Mouse (Mus musculus) kidney, embryonic 14.5 days (tissue): ENCODE measurements around the gene Il27. TPM values are rescaled to one million over a fixed set of nuclear protein-coding genes. Genes with fewer than 3 reads are reported as not detected.

Experiments
- ATAC-seq: fragments of 200-750 bp; cut with Nextera tagmentation; 2 replicates; pipeline ENCODE4 v1.8.0; 2017; ENCODE audit warnings: moderate number of reproducible peaks, mild to moderate bottlenecking, moderate TSS enrichment, moderate library complexity; ENCODE audit not compliant: low FRiP score, low TSS enrichment
- H3K27ac ChIP-seq: fragments of 300-500 bp; sonication (generic); 2 replicates; pipeline ENCODE4 v1.5.1; 2014; ENCODE audit warnings: low read depth, mild to moderate bottlenecking, low read length, moderate library complexity, mixed read lengths
- H3K27me3 ChIP-seq: fragments of 300-500 bp; sonication (generic); 2 replicates; pipeline ENCODE4 v1.6.1; 2014; ENCODE audit warnings: mild to moderate bottlenecking, low read length; ENCODE audit not compliant: control insufficient read depth, insufficient read depth
- H3K36me3 ChIP-seq: fragments of 300-500 bp; sonication (generic); 2 replicates; pipeline ENCODE4 v1.6.1; 2014; ENCODE audit warnings: low read length, mixed read lengths; ENCODE audit not compliant: control insufficient read depth, insufficient read depth
- H3K4me1 ChIP-seq: fragments of 300-500 bp; sonication (generic); 2 replicates; pipeline ENCODE4 v1.6.1; 2014; ENCODE audit warnings: low read length, mixed read lengths; ENCODE audit not compliant: control insufficient read depth, insufficient read depth
- H3K4me2 ChIP-seq: fragments of 300-500 bp; sonication (generic); replicated peaks from 2 replicates; pipeline ENCODE4 v1.6.1; 2014; ENCODE audit warnings: low read depth, mild to moderate bottlenecking, low read length
- H3K4me3 ChIP-seq: fragments of 300-500 bp; sonication (generic); 2 replicates; pipeline ENCODE4 v1.5.1; 2014; ENCODE audit warnings: mild to moderate bottlenecking, low read length
- H3K9ac ChIP-seq: fragments of 300-500 bp; sonication (generic); 2 replicates; pipeline ENCODE4 v1.6.1; 2014; ENCODE audit warnings: low read depth, mild to moderate bottlenecking, low read length, moderate library complexity
- H3K9me3 ChIP-seq: fragments of 300-500 bp; sonication (generic); 2 replicates; pipeline ENCODE4 v1.6.1; 2016; ENCODE audit warnings: low read length; ENCODE audit not compliant: control insufficient read depth
- WGBS: fragments of 180-500 bp; shearing (Covaris S2); extraction: QIAGEN DNeasy Blood & Tissue Kit; methylation state at CpG from one replicate; pipeline ENCODE4 v1.1.7; 2014; 5-methylcytosine and 5-hydroxymethylcytosine counted together
- polyA plus RNA-seq: library from polyadenylated mRNA; unstranded; fragments of >200 nt; fragmentation: Nextera tagmentation; extraction: Ambion mirVana; gene quantifications from 2 replicates; pipeline ENCODE4 v1.2.1, GENCODE M21; 2014

The Il27 gene
- polyA plus RNA-seq, 1 experiment from 2014 or later, result not detected

DNA sequence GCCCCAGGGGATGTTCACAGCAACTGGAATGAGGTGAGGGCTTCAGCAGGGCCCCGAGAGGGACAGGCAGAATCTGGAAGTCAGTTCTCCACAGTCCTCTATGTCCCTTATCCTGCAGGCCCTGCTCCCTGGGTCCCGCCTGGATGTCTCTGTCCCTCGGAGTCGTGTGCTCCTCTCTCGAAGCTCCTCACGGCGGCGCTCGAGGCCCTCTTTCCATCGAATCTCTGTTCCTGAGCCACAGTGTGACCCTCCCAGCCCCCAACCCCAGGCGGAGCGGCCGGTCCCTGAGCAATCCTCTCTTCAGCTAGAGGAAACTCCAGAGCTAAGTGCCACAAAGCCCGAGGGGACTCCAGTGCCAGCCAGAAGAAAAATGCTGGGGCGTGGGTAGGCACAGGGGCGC, 7.0 kb downstream of the Il27 start:
- peak; percentile 59 for ATAC-seq
- H3K4me3 ChIP-seq, result no peak overlapping the region
- no peaks in the 10 kb centered on the region for H3K27me3 ChIP-seq
- H3K9ac ChIP-seq, result peak overlapping the region; percentile 38
- H3K36me3 ChIP-seq, result no peaks in the 10 kb centered on the region
- H3K4me2 ChIP-seq, result peak overlapping the region; percentile 26; the same call in 1 of the 2 replicates
- no peak overlapping the region for H3K27ac ChIP-seq
- H3K4me1 ChIP-seq, result no peaks in the 10 kb centered on the region; the same call in 1 of the 2 replicates
- WGBS, result 6% methylated on average over 16 of the region's 16 CpGs
- no peaks in the 10 kb centered on the region for H3K9me3 ChIP-seq

DNA sequence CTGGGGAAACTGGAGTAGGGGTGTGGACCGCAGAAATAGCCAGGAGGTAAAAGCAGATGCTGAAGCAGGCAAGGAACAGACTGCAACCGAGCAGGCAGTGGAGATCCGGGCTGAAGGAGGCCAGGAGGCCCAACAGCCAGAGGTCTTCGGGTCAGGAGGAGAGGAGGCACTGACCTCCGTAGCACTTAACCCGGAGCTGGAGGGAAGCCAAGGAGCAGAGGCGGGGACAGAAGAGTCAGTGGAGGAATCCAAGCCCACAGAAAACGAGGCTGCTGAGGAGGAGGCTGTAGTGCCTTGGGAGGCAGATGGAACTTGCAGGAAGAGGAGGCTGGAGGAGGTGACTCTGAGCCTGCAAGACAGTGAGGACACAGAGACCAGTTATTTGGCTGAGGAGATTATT, 7.9 kb downstream of the Il27 start:
- 0 out of 2 replicates have a peak overlapping the region, but pooled peaks have one; percentile 38 for H3K9ac ChIP-seq
- H3K4me2 ChIP-seq, result no peak overlapping the region
- ATAC-seq, result no peak
- H3K36me3 ChIP-seq, result no peaks in the 10 kb centered on the region
- no peaks in the 10 kb centered on the region for H3K9me3 ChIP-seq
- no peaks in the 10 kb centered on the region; the same call in 1 of the 2 replicates for H3K4me1 ChIP-seq
- WGBS, result 33% methylated on average over 8 of the region's 8 CpGs
- H3K4me3 ChIP-seq, result no peak overlapping the region
- H3K27ac ChIP-seq, result no peak overlapping the region
- H3K27me3 ChIP-seq, result no peaks in the 10 kb centered on the region

DNA sequence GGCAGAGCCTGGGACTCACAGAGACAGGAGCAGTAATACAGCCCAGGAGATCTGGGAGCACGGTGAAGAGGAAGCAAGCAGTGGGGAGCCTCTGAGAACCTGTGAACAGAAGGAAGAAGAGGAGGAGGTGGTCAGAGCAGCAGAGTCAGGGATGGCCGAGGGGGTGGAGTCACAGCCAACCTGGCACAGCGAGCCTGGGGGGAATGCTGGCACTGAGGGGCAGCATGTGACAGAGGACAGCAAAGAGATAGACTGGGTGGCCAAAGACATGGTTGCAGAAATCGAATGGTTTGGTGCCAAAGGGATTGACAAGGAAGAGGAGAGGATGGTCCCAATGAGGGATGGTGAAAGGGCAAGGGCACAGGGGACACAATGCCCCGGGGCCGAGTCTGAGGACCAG, 9.0 kb downstream of the Il27 start, which contains the start of gene Cln3:
Cln3 (minus strand) TSS at position 101 of the 400 bp plus-strand sequence.
- Histone ChIP-seq H3K27me3 (no peaks in the 10 kb centered on the region), H3K4me2 (no peak within 1 kb of the TSS), H3K36me3 (no peaks in the 10 kb centered on the region), H3K27ac (no peak within 1 kb of the TSS), H3K4me3 (no peak within 1 kb of the TSS), H3K4me1 (no peaks in the 10 kb centered on the region; the same call in 1 of the 2 replicates), H3K9me3 (no peaks in the 10 kb centered on the region), H3K9ac (no peak within 1 kb of the TSS)
- no peak for ATAC-seq
- 81% methylated on average over 6 of the region's 6 CpGs for WGBS

DNA sequence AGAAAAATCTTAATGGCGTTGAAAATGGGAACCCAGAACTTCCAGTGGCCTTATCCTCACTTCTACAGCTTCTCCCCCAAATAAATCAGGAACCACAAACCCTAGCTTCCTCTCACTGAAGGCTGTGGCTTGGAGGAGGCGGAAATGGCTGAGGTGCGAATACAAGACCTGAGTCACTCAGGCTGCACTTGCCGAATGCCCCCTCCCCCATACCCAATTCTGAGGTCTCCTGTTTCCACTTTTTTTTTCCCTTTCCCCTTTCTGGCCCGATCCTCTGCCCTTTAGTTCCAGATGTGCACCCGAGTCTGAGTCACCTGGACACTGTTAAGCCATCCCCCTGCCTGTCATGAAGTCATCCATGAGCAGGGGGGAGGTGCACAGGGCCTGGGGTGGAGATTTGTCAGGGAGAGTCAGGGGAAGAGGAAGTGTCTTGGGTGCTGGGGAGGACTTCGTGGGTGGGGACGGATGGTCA, 10.2 kb downstream of the Il27 start, which contains the start of gene Apobr:
Apobr (plus strand) TSS at position 437 of the 472 bp plus-strand sequence.
- no peak within 1 kb of the TSS for H3K27ac ChIP-seq
- H3K9ac ChIP-seq, result 0 out of 2 replicates have a peak within 1 kb of the TSS, but pooled peaks have one; percentile 57
- no peak for ATAC-seq
- H3K36me3 ChIP-seq, result no peaks in the 10 kb centered on the region
- H3K9me3 ChIP-seq, result no peaks in the 10 kb centered on the region
- peak within 1 kb of the TSS; percentile 55; the same call in 1 of the 2 replicates for H3K4me2 ChIP-seq
- no peaks in the 10 kb centered on the region; the same call in 1 of the 2 replicates for H3K4me1 ChIP-seq
- no peaks in the 10 kb centered on the region for H3K27me3 ChIP-seq
- WGBS, result 76% methylated on average over 8 of the region's 8 CpGs
- peak within 1 kb of the TSS; percentile 55 for H3K4me3 ChIP-seq

DNA sequence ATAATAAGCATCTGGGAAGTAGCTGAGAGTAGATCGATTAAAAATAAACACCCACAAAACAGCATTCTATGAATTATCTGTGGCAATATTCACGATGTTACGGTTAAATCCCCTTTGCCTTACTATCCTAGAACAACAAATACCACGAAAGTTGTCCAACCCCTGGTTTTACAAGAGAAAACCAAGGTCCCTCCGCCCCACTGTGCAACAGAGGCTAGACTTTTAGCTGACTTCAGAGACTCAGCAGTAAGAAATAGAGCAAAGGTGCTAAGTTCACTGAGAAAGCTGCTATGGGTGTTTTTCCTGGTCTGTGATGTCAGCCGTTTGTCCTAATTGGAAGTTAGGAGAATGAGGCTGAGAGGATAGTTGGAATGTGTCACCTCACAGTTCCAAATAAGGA, 11.0 kb downstream of the Il27 start:
- no peaks in the 10 kb centered on the region for H3K9me3 ChIP-seq
- no peak overlapping the region for H3K27ac ChIP-seq
- no peak for ATAC-seq
- peak overlapping the region; percentile 55 for H3K4me2 ChIP-seq
- no peaks in the 10 kb centered on the region; the same call in 1 of the 2 replicates for H3K4me1 ChIP-seq
- peaks cover 1% of the 10 kb centered on the region; the same call in 1 of the 2 replicates for H3K36me3 ChIP-seq
- H3K27me3 ChIP-seq, result no peaks in the 10 kb centered on the region
- 54% methylated on average over 6 of the region's 6 CpGs for WGBS
- H3K9ac ChIP-seq, result 0 out of 2 replicates have a peak overlapping the region, but pooled peaks have one; percentile 57
- H3K4me3 ChIP-seq, result peak overlapping the region; percentile 55

DNA sequence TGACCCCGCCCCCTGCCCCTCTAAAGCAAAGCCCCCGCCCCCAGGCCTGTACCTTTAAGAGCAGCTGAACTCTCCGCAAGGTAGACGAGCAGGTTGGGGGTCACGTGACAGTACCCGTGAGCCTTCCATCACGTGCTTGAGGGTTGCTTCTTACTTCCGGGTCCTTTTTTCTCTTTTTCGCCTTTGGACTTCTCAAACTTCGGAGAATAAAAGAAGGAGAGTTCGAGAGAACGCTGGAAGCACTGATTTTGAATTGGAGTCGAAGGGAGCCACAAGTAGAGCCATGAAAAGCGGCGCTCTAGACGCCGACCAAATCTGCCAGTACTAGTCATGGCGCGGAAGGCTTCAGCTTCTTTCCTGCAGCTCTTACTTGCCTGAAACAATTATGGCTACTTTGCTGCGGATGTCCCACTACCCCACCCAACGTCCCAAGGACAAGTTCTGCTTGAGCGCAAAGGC, 11.5 kb downstream of the Il27 start:
- Histone ChIP-seq H3K9ac (peak overlapping the region; percentile 57), H3K4me3 (peak overlapping the region; percentile 55), H3K27me3 (no peaks in the 10 kb centered on the region), H3K4me2 (peak overlapping the region; percentile 55), H3K36me3 (peaks cover 5% of the 10 kb centered on the region; the same call in 1 of the 2 replicates), H3K27ac (peak overlapping the region; percentile 77), H3K4me1 (no peaks in the 10 kb centered on the region; the same call in 1 of the 2 replicates), H3K9me3 (no peaks in the 10 kb centered on the region)
- peak; percentile 85 for ATAC-seq
- 1% methylated on average over 22 of the region's 22 CpGs for WGBS

DNA sequence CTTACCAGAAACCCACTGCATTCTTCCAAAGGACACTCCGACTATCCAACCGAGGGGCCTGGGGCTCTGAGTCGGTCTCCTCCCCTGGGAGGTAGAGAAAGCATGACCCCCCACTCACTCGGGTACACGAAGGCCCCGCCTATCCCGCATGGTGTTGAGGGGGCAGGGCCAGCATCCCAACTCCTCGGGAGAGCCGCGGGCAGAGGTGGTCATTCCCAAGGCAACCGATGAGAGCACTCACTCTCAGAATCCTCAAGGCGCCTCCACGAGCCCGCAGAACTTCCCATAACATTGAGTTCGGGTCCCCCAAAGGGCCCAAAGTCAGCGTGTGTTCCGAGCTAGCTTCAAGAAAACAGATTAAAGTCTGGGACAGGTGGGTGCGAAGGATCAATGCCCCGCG, 12.0 kb downstream of the Il27 start:
- Histone ChIP-seq H3K4me3 (peak overlapping the region; percentile 55), H3K9ac (peak overlapping the region; percentile 57; the same call in 1 of the 2 replicates), H3K36me3 (peaks cover 5% of the 10 kb centered on the region; the same call in 1 of the 2 replicates), H3K27me3 (no peaks in the 10 kb centered on the region), H3K4me1 (no peaks in the 10 kb centered on the region; the same call in 1 of the 2 replicates), H3K9me3 (no peaks in the 10 kb centered on the region), H3K27ac (peak overlapping the region; percentile 77; the same call in 1 of the 2 replicates), H3K4me2 (peak overlapping the region; percentile 55)
- WGBS, result 3% methylated on average over 20 of the region's 20 CpGs
- peak; percentile 79 for ATAC-seq

DNA sequence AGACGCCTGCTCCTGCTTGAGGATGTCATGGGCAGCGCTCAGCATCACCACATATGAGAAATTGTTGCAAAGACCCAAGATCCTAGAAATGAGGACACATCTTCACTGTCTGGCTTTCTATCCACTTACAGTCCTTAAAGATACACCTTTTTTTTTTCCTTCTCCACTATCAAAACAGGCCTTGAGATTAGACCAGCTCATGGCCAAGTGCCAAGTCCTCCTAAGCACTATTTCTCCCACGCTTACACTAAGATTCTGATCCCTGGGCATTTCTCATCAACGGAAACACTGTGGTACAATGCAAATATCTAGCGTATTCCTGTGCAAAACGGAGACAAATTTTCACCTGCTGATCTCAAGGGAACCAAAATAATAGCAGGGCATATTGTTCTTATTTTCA, 13.1 kb downstream of the Il27 start:
- Histone ChIP-seq H3K4me2 (no peak overlapping the region), H3K9ac (no peak overlapping the region), H3K36me3 (peaks cover 5% of the 10 kb centered on the region; the same call in 1 of the 2 replicates), H3K4me1 (no peaks in the 10 kb centered on the region; the same call in 1 of the 2 replicates), H3K9me3 (no peaks in the 10 kb centered on the region), H3K27me3 (no peaks in the 10 kb centered on the region), H3K4me3 (no peak overlapping the region), H3K27ac (no peak overlapping the region)
- ATAC-seq, result no peak
- 86% methylated on average over 6 of the region's 6 CpGs for WGBS

DNA sequence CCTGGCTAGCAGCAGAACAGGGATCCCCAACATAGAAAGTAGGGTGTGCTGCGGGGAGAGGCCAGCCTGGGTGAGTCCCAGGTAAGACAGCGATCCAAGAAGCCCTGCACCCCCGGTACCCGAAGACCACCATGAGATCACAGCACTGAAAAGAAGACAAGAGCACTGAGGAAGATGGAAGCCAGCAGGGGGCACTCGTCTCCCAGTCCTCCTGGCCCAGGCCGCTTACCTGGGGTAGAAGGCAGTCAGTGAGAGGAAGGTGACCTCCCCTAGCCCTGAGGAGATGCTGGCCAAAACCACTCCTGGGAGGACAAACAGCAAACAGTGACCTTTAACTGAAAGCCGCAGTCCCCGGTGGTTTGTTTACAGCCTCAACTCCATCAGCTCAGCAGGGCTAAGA, 15.6 kb downstream of the Il27 start:
- Histone ChIP-seq H3K4me1 (no peaks in the 10 kb centered on the region; the same call in 1 of the 2 replicates), H3K9me3 (no peaks in the 10 kb centered on the region), H3K9ac (no peak overlapping the region), H3K27ac (no peak overlapping the region), H3K27me3 (no peaks in the 10 kb centered on the region), H3K4me3 (no peak overlapping the region), H3K36me3 (peaks cover 5% of the 10 kb centered on the region; the same call in 1 of the 2 replicates), H3K4me2 (no peak overlapping the region)
- no peak for ATAC-seq
- WGBS, result 62% methylated on average over 8 of the region's 8 CpGs
